Mouse (Mus musculus): ENCODE data around the gene Lhx1. TPM values are rescaled to one million over a fixed set of nuclear protein-coding genes. Genes with fewer than 3 reads are reported as not detected.
A peak's percentile ranks its signal among the peaks of the same experiment; 100 is the strongest.

Lhx1 gene
- 0.04 and 0.15 TPM in 2 replicates for polyA plus RNA-seq (2014; fragmentation: Nextera tagmentation; extraction: Ambion mirVana)

GRCm38 (mm10) chr11:84525421-84526274 lies at the start of gene Lhx1:
TSS of gene Lhx1 (minus strand) at chr11:84525535.
- under 1% methylated on average over 64 of the region's 64 CpGs for WGBS
- Histone ChIP-seq H3K4me3 (ENCODE audit: low read depth, low read length) (peak within 1 kb of the TSS; percentile 31), H3K9me3 (ENCODE audit: control insufficient read depth, low read length) (no peaks in the 10 kb centered on the region), H3K4me1 (replicated peaks; ENCODE audit: control insufficient read depth, insufficient read depth, low read length) (peaks cover 14% of the 10 kb centered on the region), H3K9ac (ENCODE audit: low read length) (no peak within 1 kb of the TSS), H3K27me3 (replicated peaks; ENCODE audit: control insufficient read depth, insufficient read depth, low read length) (peaks cover 100% of the 10 kb centered on the region), H3K36me3 (ENCODE audit: control insufficient read depth, insufficient read depth, low read length) (no peaks in the 10 kb centered on the region), H3K27ac (ENCODE audit: low read depth) (no peak within 1 kb of the TSS), H3K4me2 (ENCODE audit: low read length) (peak within 1 kb of the TSS; percentile 66)
- ATAC-seq (replicated peaks; ENCODE audit: low FRiP score, low TSS enrichment, low read depth): 0 out of 2 replicates have a peak, but pooled peaks have one; percentile 37
- DNase-seq (ENCODE audit: low spot score): peak; percentile 81

DNA sequence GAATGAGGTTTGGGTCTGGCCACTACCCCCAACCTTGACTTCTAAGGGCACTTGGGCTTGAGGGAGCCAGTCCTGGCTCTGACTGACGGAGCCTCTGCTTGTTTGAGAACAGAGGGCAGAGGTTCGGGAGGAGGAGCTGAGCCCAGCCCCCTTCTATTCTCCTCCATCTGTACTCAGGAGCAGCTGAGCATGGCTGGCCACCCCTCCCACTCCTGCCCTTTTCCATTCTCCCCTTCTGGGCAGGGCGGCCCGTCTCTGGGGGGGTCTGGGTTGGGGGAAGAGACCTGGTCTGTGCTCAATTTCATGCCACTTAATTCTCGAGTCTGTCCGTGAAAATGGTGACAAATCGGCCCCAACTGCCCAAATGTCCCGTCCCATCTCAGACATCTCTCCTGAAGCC lies 49.5 kb upstream of the Lhx1 start:
- 53% methylated on average over 8 of the region's 8 CpGs for WGBS

DNA sequence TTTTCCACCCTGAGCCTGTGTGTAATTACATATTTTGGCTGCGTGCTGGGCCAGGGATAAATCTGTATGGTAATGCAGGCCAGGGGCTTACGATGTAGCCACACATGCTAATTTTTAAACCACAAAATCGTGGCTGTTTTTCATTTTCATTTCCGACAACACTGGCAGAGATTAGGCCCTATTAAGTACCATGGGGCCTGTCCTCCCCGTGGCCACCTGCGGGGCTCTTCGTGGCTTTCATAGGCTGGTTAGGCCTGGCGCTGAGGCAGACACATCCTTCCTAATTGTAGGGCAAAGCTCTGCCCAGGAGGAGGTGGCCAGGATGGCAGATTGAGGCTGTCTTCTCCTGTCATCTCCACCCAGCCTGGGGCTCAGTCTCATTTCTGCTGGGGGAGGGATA lies 48.3 kb upstream of the Lhx1 start:
- H3K4me3 ChIP-seq (ENCODE audit: low read depth, low read length): no peak overlapping the region
- ATAC-seq (replicated peaks; ENCODE audit: low FRiP score, low TSS enrichment, low read depth): no peak
- no peaks in the 10 kb centered on the region for H3K36me3 ChIP-seq (ENCODE audit: control insufficient read depth, insufficient read depth, low read length)
- no peaks in the 10 kb centered on the region for H3K4me1 ChIP-seq (replicated peaks; ENCODE audit: control insufficient read depth, insufficient read depth, low read length)
- H3K9me3 ChIP-seq (ENCODE audit: control insufficient read depth, low read length): no peaks in the 10 kb centered on the region
- H3K27ac ChIP-seq (ENCODE audit: low read depth): no peak overlapping the region
- WGBS: 71% methylated on average over 8 of the region's 8 CpGs
- no peak overlapping the region for H3K4me2 ChIP-seq (ENCODE audit: low read length)
- no peak overlapping the region for H3K9ac ChIP-seq (ENCODE audit: low read length)
- no peaks in the 10 kb centered on the region for H3K27me3 ChIP-seq (replicated peaks; ENCODE audit: control insufficient read depth, insufficient read depth, low read length)
- DNase-seq (ENCODE audit: low spot score): no peak

More for the DNA sequence above, 49.5 kb upstream of the Lhx1 start:
- Histone ChIP-seq H3K9ac (ENCODE audit: low read length) (no peak overlapping the region), H3K36me3 (ENCODE audit: control insufficient read depth, insufficient read depth, low read length) (no peaks in the 10 kb centered on the region), H3K27ac (ENCODE audit: low read depth) (no peak overlapping the region), H3K4me2 (ENCODE audit: low read length) (no peak overlapping the region), H3K27me3 (replicated peaks; ENCODE audit: control insufficient read depth, insufficient read depth, low read length) (no peaks in the 10 kb centered on the region), H3K9me3 (ENCODE audit: control insufficient read depth, low read length) (no peaks in the 10 kb centered on the region), H3K4me3 (ENCODE audit: low read depth, low read length) (no peak overlapping the region), H3K4me1 (replicated peaks; ENCODE audit: control insufficient read depth, insufficient read depth, low read length) (no peaks in the 10 kb centered on the region)
- no peak for ATAC-seq (replicated peaks; ENCODE audit: low FRiP score, low TSS enrichment, low read depth)
- DNase-seq (ENCODE audit: low spot score): no peak

DNA sequence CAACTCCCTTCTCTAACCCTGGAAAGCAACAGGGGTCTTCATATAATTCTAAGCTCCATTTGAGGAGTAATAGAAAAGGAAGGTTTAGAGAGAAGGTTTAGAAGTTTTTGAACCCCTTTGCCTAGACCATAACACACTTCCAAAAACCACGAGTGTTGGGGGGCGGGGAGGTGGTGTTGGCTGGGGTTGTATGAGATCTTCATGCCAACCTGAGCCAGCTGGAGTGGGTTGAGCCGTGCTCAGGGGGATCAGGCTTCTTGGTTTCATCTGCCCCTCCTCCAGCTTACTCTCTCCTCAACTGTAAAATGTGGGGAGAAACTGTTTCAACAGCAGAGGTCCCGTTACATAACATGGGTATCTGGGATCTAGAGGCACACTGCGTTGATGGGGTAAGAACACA lies 45.5 kb upstream of the Lhx1 start:
- no peaks in the 10 kb centered on the region for H3K9me3 ChIP-seq (ENCODE audit: control insufficient read depth, low read length)
- H3K4me2 ChIP-seq (ENCODE audit: low read length): no peak overlapping the region
- no peaks in the 10 kb centered on the region for H3K27me3 ChIP-seq (replicated peaks; ENCODE audit: control insufficient read depth, insufficient read depth, low read length)
- H3K36me3 ChIP-seq (ENCODE audit: control insufficient read depth, insufficient read depth, low read length): no peaks in the 10 kb centered on the region
- 66% methylated on average over 5 of the region's 5 CpGs for WGBS
- H3K4me1 ChIP-seq (replicated peaks; ENCODE audit: control insufficient read depth, insufficient read depth, low read length): no peaks in the 10 kb centered on the region
- no peak overlapping the region for H3K27ac ChIP-seq (ENCODE audit: low read depth)
- no peak overlapping the region for H3K9ac ChIP-seq (ENCODE audit: low read length)
- H3K4me3 ChIP-seq (ENCODE audit: low read depth, low read length): no peak overlapping the region
- no peak for ATAC-seq (replicated peaks; ENCODE audit: low FRiP score, low TSS enrichment, low read depth)
- DNase-seq (ENCODE audit: low spot score): no peak

- H3K36me3 ChIP-seq (ENCODE audit: control insufficient read depth, insufficient read depth, low read length): no peaks in the 10 kb centered on the region
- ATAC-seq (replicated peaks; ENCODE audit: low FRiP score, low TSS enrichment, low read depth) (no peak), DNase-seq (ENCODE audit: low spot score) (no peak)
- no peak overlapping the region for H3K9ac ChIP-seq (ENCODE audit: low read length)
- no peak overlapping the region for H3K4me3 ChIP-seq (ENCODE audit: low read depth, low read length)
- WGBS: 52% methylated on average over 12 of the region's 12 CpGs
- no peaks in the 10 kb centered on the region for H3K27me3 ChIP-seq (replicated peaks; ENCODE audit: control insufficient read depth, insufficient read depth, low read length)
- H3K4me2 ChIP-seq (ENCODE audit: low read length): no peak overlapping the region
- no peaks in the 10 kb centered on the region for H3K9me3 ChIP-seq (ENCODE audit: control insufficient read depth, low read length)
- no peak overlapping the region for H3K27ac ChIP-seq (ENCODE audit: low read depth)
- H3K4me1 ChIP-seq (replicated peaks; ENCODE audit: control insufficient read depth, insufficient read depth, low read length): no peaks in the 10 kb centered on the region
Observed at GRCm38 (mm10) chr11:84570392-84570791, 45.1 kb upstream of the Lhx1 start.

DNA sequence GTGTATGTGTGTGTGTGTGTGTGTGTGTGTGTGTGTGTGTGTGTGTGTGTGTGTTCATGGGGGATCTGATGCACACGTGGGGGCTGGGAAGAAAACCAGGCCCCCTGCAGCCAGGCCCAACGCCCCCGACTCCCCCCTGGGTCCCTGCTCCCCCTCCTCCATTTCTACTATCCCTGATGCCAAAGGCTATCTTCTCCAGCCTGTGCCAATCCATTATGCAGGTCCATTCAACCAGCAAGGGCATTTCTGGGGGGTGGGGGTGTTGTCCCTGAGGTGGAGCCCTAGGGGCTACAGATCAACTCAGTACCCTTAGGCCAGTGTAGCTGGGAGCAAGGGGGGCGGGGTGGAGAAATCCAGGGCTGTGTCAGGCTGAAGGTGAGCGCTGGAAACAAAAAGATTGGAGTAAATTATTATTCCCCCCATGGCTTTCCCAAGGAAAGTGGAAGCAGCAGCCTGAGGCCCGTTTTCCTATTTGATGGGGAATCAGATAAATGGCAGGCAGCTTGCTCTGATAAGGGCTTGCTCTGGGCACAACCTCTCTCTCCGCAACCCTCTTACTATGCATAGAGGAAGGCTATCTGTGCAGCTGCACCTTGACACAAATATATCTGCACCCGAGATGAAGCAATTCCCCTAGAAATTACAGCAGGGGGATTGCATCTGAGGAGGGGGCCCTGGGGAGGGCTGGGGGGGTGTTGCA lies 43.9 kb upstream of the Lhx1 start:
- Histone ChIP-seq H3K4me2 (ENCODE audit: low read length) (no peak overlapping the region), H3K9ac (ENCODE audit: low read length) (no peak overlapping the region), H3K9me3 (ENCODE audit: control insufficient read depth, low read length) (no peaks in the 10 kb centered on the region), H3K4me3 (ENCODE audit: low read depth, low read length) (no peak overlapping the region), H3K27me3 (replicated peaks; ENCODE audit: control insufficient read depth, insufficient read depth, low read length) (no peaks in the 10 kb centered on the region), H3K27ac (ENCODE audit: low read depth) (no peak overlapping the region), H3K36me3 (ENCODE audit: control insufficient read depth, insufficient read depth, low read length) (no peaks in the 10 kb centered on the region), H3K4me1 (replicated peaks; ENCODE audit: control insufficient read depth, insufficient read depth, low read length) (no peaks in the 10 kb centered on the region)
- ATAC-seq (replicated peaks; ENCODE audit: low FRiP score, low TSS enrichment, low read depth) (no peak), DNase-seq (ENCODE audit: low spot score) (no peak)
- WGBS: 55% methylated on average over 8 of the region's 8 CpGs

- WGBS: 15% methylated on average over 5 of the region's 5 CpGs
Observed at GRCm38 (mm10) chr11:84568482-84568881, 43.1 kb upstream of the Lhx1 start.

GRCm38 (mm10) chr11:84566691-84567090 lies 41.4 kb upstream of the Lhx1 start:
- Histone ChIP-seq H3K27me3 (replicated peaks; ENCODE audit: control insufficient read depth, insufficient read depth, low read length) (no peaks in the 10 kb centered on the region), H3K27ac (ENCODE audit: low read depth) (no peak overlapping the region), H3K36me3 (ENCODE audit: control insufficient read depth, insufficient read depth, low read length) (no peaks in the 10 kb centered on the region), H3K4me1 (replicated peaks; ENCODE audit: control insufficient read depth, insufficient read depth, low read length) (no peaks in the 10 kb centered on the region), H3K4me2 (ENCODE audit: low read length) (no peak overlapping the region), H3K9me3 (ENCODE audit: control insufficient read depth, low read length) (no peaks in the 10 kb centered on the region), H3K4me3 (ENCODE audit: low read depth, low read length) (no peak overlapping the region), H3K9ac (ENCODE audit: low read length) (no peak overlapping the region)
- WGBS: 43% methylated on average over 8 of the region's 8 CpGs
- DNase-seq (ENCODE audit: low spot score) (no peak), ATAC-seq (replicated peaks; ENCODE audit: low FRiP score, low TSS enrichment, low read depth) (no peak)

More at GRCm38 (mm10) chr11:84568482-84568881, 43.1 kb upstream of the Lhx1 start:
- H3K4me2 ChIP-seq (ENCODE audit: low read length): no peak overlapping the region
- H3K9ac ChIP-seq (ENCODE audit: low read length): no peak overlapping the region
- no peaks in the 10 kb centered on the region for H3K36me3 ChIP-seq (ENCODE audit: control insufficient read depth, insufficient read depth, low read length)
- H3K4me3 ChIP-seq (ENCODE audit: low read depth, low read length): no peak overlapping the region
- no peaks in the 10 kb centered on the region for H3K27me3 ChIP-seq (replicated peaks; ENCODE audit: control insufficient read depth, insufficient read depth, low read length)
- H3K4me1 ChIP-seq (replicated peaks; ENCODE audit: control insufficient read depth, insufficient read depth, low read length): no peaks in the 10 kb centered on the region
- DNase-seq (ENCODE audit: low spot score) (no peak), ATAC-seq (replicated peaks; ENCODE audit: low FRiP score, low TSS enrichment, low read depth) (no peak)
- no peaks in the 10 kb centered on the region for H3K9me3 ChIP-seq (ENCODE audit: control insufficient read depth, low read length)
- no peak overlapping the region for H3K27ac ChIP-seq (ENCODE audit: low read depth)
